Mouse (Mus musculus) thymus, postnatal 10 days (tissue): Measurements from ENCODE around the gene Fgfr2.

Experiments used
- DNase-seq, 2 experiments: peaks; one replicate each; pipeline ENCODE4 v3.0.0; 2021; ENCODE audit warnings: low spot score in 2 of 2

Gene Fgfr2

DNA sequence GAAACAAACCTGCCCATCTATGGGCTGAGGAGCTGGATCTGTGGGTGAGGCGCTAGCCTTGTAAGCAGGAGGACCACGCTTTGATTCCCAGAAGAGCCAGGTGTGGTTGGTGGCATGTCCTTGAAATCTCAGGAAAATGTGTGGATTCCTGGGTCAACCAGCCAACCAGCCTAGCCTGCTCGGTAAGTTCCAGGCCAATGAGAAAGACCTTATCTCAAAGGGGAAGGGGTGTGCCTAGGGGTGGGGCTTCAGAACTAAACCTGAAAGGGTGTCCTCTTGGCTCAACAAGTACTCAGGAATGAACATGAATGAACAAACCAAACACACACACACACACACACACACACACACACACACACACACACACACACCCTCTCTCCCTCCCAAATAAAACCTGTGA, 81.4 kb downstream of the Fgfr2 start:
- no peak for DNase-seq

DNA sequence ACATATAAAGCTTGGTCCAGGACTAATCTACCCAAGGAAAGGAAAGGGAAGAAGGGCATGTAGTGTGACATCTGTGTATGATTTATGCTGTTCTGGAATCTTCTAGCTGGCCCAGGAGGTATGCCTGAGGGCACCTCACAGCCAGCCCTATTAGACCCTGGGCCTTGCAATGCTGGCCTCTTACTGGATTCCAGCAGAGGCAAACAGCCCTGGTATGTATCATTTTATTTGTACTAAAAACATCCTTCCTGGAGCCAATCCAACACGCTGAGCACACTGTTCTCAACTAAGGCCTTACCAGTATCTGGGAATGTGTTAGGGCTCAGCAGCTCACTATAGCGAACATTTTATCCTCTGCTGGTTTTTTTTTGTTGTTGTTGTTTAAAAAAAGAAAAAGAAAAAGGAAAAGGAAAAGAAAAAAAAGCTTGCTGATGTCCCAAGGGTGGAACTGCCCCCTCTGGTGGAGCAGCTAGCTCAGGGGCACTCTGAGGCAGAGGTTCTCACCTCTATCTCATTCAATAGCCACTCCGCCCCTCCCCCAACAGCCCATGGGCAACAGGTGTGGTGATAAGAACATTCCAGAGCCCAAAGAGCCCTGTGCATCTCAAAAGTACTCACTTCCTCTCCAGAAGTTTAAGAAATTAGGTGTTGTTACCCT, 82.3 kb downstream of the Fgfr2 start:
- DNase-seq, result no peak

GRCm38 (mm10) chr7:133039556-133040255, 83.4 kb downstream of the Fgfr2 start:
- DNase-seq, result no peak

- DNase-seq, result no peak
Measured at GRCm38 (mm10) chr7:133037618-133038017, 85.5 kb downstream of the Fgfr2 start.

DNA sequence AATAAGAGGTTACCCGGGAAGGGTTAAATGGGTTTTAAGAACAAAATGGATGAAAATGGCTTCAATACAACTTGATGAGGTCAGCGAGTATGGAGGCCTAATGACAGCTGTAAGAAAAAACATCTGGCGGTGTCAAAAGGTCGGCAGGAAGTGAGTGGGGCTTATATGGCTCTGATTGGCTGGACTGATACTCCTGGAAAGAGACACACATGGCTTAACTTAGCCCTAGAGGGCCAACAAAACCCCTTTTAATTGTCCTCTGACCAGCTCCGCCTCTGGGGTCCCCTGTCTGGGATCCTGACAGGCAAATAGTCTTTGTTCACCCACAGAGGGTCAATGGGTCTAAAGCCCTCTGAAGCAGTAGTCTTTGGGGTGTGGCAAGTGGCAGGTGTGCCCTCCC, 85.9 kb downstream of the Fgfr2 start:
- DNase-seq, result no peak

- DNase-seq, result no peak
Measured at GRCm38 (mm10) chr7:133035901-133036300, 87.2 kb downstream of the Fgfr2 start.

DNA sequence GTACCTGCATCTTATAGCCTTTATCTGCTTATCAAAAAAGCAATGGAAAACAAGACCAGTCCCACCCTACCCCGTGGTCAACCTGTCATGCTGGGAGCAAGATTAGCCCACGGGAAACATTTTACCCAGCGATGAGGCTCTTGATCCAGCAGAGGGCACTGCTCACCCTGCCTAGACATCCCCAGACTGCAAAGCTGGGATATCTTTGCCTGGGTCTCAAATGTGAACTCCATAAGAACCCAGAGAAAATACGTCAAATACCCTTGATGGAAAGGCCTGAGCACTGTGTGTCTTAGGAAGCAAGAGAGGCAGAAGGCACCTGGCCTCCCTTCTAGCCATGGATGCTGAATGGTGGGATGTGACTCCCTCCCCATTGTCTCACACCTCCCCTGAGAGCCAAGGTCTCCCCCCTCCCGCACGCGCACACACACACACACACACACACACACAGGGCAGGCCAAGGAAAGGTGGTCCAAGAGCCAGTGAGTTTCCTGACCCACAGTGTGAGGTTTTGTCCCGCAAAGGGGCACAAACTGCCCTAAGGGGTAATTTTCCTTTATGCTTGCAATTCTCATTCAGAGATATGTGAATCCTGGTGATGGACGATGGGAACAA, 90.5 kb downstream of the Fgfr2 start:
- DNase-seq, result peak in 1 of 2 experiments; percentile 10

GRCm38 (mm10) chr7:133029496-133030047, 93.6 kb downstream of the Fgfr2 start:
- DNase-seq, result no peak

DNA sequence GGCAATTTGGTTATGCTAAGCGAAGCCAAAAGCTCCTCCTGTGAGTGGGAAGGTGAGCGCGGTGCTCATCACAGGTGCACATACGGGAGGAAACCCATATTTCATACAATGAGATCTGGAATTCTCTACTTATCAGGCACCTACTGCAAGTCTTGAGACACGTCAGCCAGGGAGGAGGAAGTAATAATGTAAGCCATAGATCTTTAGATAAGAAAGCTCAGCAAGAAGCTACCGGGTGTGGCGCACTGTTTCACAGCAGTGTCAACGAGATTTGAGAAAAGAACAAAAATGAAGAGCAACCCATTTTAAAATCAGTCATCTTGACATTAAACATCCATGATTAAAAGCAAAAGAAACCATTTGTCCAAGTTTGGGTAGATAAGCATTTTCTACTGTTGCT, 94.1 kb downstream of the Fgfr2 start:
- no peak for DNase-seq

DNA sequence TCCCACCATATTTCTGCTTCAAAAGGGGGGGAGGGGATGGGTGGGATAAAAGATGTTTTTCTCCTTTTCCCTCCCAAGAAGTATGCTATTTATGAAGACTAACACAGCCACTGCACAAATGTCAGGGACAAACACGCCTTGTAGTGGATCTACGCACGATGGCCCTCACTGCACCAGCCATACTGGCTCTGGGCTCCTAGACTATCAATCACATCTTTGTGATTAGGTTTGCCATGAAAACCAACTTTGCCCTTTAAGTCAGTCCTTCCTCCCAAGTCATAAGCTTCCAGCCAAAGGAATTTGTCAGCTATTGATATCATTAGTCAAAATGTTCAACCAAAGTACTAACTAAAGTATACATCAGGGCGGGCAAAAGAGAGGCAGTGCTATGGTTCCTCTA, 95.2 kb downstream of the Fgfr2 start:
- no peak for DNase-seq

DNA sequence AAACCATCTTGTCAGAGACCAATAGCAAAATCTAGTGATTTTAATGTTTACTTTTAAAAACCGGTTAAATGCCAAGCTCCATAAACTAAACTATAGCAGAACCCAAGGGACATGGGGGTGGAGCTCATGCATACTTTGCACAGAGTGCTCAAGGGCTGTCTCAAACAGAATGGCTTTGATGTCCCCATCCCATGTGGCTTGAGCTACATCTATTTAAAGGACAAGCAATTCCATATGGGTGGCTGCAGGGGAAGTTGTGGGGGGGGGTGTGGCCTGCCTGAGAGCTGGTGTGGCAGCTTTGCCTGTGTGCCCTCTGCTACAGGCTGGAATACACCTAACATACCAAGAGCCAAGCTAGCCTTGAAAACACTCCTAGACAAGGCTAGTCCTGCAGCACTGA, 98.5 kb downstream of the Fgfr2 start:
- no peak for DNase-seq

DNA sequence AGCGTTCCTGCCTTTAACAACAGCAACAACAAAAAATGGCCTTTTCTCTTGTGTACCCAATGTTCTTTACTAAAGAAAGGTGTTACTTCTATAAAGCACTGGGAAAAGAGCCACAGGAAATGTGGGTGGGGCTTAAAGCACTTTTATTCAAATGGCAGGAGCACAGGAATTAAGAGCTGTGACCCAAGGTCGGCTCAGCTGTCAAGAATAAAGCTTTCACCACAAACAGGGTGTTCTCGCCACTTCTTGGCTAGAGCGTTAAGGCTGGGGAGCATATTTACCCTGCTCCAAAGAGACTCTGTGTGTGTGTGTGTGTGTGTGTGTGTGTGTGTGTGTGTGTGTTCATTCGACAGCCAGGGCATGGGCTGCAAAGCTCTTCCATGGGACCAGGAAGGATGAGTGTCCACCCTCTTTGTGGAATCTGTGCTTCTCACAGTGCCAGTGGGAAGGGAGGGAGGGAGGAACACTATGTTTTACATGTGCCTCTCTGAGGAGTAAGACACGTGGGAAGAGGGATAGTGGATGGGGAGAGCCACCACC, 103.6 kb downstream of the Fgfr2 start:
- DNase-seq, result no peak

DNA sequence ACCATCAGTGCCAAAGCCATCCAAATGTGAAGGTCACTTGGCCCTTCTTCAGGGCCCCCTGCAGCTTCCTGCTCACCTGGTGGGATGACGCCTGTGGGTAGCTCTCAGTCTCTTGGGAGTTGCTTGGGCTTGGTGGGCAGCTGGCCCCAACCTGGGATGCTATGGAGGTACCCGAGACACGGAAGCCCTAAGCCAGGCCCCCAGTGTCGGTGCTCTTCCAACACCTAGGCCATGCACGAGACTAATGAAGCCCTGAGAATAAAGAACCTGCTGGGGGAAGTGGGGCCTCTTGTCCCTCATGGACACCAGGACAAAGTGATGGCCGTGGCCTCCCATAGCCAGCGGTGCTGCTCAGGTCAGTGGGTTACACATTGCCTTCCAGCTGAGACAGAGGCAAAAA, 104.2 kb downstream of the Fgfr2 start:
- no peak for DNase-seq

GRCm38 (mm10) chr7:133015416-133016070, 107.6 kb downstream of the Fgfr2 start:
- no peak for DNase-seq

DNA sequence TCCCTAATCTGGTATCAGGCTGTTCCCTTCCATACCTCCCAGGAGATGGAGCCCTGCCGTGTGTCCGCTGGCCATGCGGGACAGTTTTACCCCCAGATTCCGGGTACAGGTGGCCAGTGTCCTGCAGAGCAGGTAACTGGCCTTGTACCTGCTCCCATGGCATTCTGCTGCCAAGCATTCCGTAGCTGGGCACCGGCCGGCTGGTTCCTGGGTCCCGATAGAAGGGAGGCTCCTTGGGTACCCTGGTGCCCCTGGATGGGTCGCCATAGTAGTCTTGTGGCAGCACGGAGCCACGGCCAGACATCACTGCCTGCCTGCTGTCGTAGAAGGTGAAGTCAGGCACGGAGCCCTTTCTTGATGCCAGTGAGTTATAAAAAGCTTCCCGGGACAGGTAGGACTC, 108.5 kb downstream of the Fgfr2 start:
- no peak for DNase-seq

DNA sequence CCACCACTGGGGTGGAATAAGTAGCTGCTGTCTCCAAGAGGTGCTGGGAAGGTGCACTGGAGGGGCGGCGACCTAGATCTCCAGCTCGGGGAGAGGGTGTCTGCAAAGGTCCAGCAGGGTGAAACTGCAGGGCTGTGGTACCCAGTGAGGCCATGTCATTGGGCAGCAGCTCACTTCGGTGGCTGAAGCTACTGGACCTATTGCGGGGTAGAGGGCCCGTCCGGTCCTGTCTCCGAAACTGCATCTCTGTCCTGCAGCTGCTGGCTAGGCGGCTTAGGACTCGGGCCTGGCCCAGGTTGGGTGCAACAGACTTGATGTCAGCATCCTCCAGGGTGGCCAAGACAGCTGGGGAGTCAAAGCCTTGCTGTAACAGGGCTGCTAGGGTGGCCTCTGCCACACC, 109.2 kb downstream of the Fgfr2 start:
- DNase-seq, result no peak

DNA sequence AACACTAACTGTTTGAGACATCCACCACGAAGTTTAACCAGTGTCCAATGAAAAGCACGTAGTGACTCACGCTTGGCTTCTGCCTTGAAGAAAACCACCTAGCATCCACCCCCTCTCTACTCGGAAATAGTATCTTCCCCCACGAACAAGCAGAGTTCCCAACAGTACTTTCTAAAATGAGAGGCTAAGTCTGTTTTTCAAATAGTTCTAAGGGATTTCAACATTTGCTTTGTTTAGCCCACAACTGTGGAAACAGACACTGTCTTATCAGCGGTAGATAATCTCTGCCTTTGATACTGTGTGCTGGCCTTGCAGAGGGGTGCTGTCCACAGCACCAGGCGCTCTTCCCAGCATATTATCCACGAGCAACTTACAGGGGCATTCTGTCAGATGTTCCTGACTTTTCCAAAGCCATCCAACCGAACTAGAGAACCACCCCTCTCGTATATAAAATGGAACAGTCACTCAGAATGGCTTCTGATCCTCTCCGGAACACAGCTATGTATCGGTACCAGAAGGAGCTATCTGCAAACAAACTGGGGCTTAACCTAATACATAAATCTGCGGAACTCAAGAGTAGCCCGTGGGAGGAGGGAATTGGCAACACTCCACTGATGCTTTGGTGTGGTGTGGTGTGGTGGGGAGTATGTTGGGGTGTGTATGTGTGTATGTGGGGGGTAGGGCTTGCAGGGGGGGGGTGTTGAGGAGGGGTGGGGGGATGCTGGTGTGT, 110.3 kb downstream of the Fgfr2 start:
- no peak for DNase-seq

- no peak for DNase-seq
Measured at GRCm38 (mm10) chr7:133011611-133012010, 111.5 kb downstream of the Fgfr2 start.

GRCm38 (mm10) chr7:133011191-133011590, 112.0 kb downstream of the Fgfr2 start:
- DNase-seq, result no peak

- no peak for DNase-seq
Measured at GRCm38 (mm10) chr7:133010477-133010876, 112.7 kb downstream of the Fgfr2 start.

- no peak for DNase-seq
Measured at GRCm38 (mm10) chr7:133009676-133010075, 113.5 kb downstream of the Fgfr2 start.
